Mouse (Mus musculus) macrophage (primary cell): ENCODE results near the gene Abhd4. TPM values are rescaled to one million over a fixed set of nuclear protein-coding genes. Genes with fewer than 3 reads are reported as not detected.
"Not testable (repeated sequence)": the region's sequence is repeated elsewhere in the genome, so short reads cannot be mapped to it uniquely, and the experiment has no call there.

ENCODE experiments used
- H3K27ac ChIP-seq: fragments of 350-480 bp; formaldehyde crosslinking; 2 replicates; pipeline ENCODE4 v1.9.0; 2021
- H3K36me3 ChIP-seq: fragments of 350-480 bp; formaldehyde crosslinking; 2 replicates; pipeline ENCODE4 v1.9.0; 2021; ENCODE audit errors: inconsistent target
- H3K4me3 ChIP-seq: fragments of 350-480 bp; formaldehyde crosslinking; 2 replicates; pipeline ENCODE4 v1.9.0; 2021; ENCODE audit errors: inconsistent target
- H3K79me2 ChIP-seq: fragments of 350-480 bp; formaldehyde crosslinking; 2 replicates; pipeline ENCODE4 v1.9.0; 2021; ENCODE audit errors: inconsistent target
- WGBS: methylation state at CpG from one replicate; pipeline ENCODE4 v1.1.7; 2026; ENCODE audit warnings: inconsistent platforms; ENCODE audit not compliant: missing documents; 5-methylcytosine and 5-hydroxymethylcytosine counted together
- polyA plus RNA-seq: library from polyadenylated mRNA; stranded (reverse); fragments of 250-400 nt; gene quantifications from 3 replicates; pipeline ENCODE4 v1.2.4, GENCODE M21; 2018; ENCODE audit warnings: inconsistent platforms

Gene Abhd4
- polyA plus RNA-seq, 1 experiment from 2014 or later = 69.8 TPM

- no peak overlapping the region for H3K27ac ChIP-seq
- H3K4me3 ChIP-seq = peak overlapping the region; percentile 8; the same call in 1 of the 2 replicates
- 2% methylated on average over 10 of the region's 10 CpGs for WGBS
- no peaks in the 10 kb centered on the region for H3K79me2 ChIP-seq
- no peaks in the 10 kb centered on the region for H3K36me3 ChIP-seq
These were observed 26.0 kb upstream of the Abhd4 start for GRCm38 (mm10) chr14:54227911-54228451.

DNA sequence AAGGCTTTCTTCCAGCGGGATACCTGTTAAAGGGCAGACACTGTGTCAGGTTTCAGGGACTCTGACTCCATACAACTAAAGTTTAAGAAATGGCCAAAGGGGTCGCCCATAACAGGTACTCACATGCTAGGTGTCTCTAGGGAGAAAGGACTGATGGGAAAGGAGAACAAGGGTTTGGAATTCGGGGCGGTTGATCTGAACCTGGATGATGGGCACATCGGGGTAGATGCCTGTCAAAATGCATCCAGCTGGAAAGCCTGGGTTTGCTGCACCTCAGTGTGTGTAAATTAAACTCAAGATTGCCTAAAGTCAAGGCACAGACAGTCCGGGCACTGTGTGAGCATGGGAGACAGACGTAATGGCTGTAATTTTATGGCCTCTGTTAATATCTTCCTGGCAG is 25.5 kb upstream of the Abhd4 start:
- H3K79me2 ChIP-seq = no peaks in the 10 kb centered on the region
- H3K27ac ChIP-seq = no peak overlapping the region
- H3K4me3 ChIP-seq = no peak overlapping the region
- no peaks in the 10 kb centered on the region for H3K36me3 ChIP-seq
- WGBS = 70% methylated on average over 7 of the region's 7 CpGs

DNA sequence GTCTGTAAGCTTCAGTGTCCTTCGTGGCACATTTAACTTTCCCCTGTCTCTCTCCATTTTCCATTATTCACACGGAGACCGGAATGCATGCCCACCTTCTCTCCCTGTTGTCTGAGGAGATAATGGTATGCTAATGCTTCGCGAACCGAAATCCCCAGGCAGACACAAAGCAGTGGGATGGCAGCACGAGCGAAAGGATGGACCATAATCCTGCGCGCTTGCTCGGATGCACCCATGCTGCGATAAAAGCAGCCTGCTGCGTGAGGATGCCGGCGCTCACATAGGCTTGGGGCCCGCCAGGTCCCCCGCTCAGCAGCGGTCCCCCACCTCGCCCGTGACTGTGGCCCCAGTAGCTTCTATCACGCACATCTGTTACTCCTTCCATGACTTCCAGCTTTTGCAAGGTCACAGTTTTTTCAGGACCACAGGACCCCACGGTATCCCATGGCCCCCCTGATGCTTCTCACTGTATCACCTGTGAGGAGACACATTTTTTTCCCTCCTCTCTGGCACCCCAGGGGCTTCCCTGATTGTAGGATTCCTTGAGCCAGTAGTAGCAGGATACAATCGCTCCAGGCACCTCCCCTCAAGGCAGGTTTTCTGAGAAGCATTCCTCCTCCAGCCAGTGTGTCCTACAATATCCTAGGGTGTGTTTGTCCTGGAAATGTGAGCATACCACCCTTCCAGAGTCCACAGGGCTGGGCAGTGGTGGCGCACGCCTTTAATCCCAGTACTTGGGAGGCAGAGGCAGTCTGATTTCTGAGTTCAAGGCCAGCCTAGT is 24.9 kb upstream of the Abhd4 start:
- H3K4me3 ChIP-seq = no peak overlapping the region
- H3K27ac ChIP-seq = no peak overlapping the region
- no peaks in the 10 kb centered on the region for H3K79me2 ChIP-seq
- WGBS = 90% methylated on average over 25 of the region's 25 CpGs
- no peaks in the 10 kb centered on the region for H3K36me3 ChIP-seq

- H3K27ac ChIP-seq, H3K36me3 ChIP-seq, H3K79me2 ChIP-seq, H3K4me3 ChIP-seq: not testable (repeated sequence)
- 100% methylated on average over 1 of the region's 4 CpGs for WGBS
These were observed 24.1 kb upstream of the Abhd4 start for GRCm38 (mm10) chr14:54229849-54230248.

- no peak overlapping the region for H3K27ac ChIP-seq
- H3K4me3 ChIP-seq = no peak overlapping the region
These were observed 23.3 kb upstream of the Abhd4 start for GRCm38 (mm10) chr14:54230638-54231150.

DNA sequence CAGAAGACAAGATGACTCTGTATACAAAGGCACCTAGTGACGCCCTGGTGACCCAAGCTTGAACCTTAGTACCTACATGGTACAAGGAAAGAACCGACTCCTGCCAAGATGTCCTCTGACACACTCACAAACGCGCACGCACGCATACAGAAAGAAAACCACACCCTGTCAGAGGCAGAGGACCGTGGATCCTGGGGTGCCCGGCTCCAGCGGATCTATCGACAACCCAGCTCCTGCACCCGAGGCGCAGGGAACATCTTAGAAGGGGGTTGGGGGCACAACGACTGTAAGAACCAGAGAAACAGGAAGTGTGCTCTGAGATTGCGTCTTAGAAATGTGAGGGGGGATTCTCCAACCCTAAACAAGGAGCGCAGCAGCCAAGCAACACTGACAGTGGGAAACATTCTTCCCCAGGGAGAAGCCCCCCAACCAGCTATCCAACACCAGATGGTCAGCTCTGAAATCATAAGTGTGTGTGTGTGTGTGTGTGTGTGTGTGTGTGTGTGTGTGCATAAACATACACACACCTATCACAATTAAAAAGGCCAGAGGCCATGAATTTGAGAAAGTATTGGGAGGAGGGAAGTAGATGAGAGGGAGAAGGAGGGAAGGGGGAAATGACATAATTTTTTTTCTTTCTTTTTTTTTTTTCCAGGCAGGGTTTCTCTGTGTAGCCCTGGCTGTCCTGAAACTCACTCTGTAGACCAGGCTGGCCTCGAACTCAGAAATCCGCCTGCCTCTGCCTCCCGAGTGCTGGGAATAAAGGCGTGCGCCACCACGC is 22.6 kb upstream of the Abhd4 start:
- WGBS = 38% methylated on average over 21 of the region's 21 CpGs
- Histone ChIP-seq H3K36me3 (no peaks in the 10 kb centered on the region), H3K79me2 (no peaks in the 10 kb centered on the region), H3K27ac (no peak overlapping the region), H3K4me3 (no peak overlapping the region)

More at GRCm38 (mm10) chr14:54230638-54231150, 23.3 kb upstream of the Abhd4 start:
- H3K36me3 ChIP-seq = no peaks in the 10 kb centered on the region
- H3K79me2 ChIP-seq = no peaks in the 10 kb centered on the region
- 59% methylated on average over 14 of the region's 14 CpGs for WGBS

- Histone ChIP-seq H3K79me2 (no peaks in the 10 kb centered on the region; the same call in 1 of the 2 replicates), H3K36me3 (no peaks in the 10 kb centered on the region), H3K27ac (no peak overlapping the region), H3K4me3 (no peak overlapping the region)
- 86% methylated on average over 9 of the region's 9 CpGs for WGBS
These were observed 21.8 kb upstream of the Abhd4 start for GRCm38 (mm10) chr14:54232143-54232542.

GRCm38 (mm10) chr14:54232811-54233558 is 21.0 kb upstream of the Abhd4 start:
- Histone ChIP-seq H3K4me3 (no peak overlapping the region), H3K36me3 (no peaks in the 10 kb centered on the region), H3K79me2 (no peaks in the 10 kb centered on the region; the same call in 1 of the 2 replicates), H3K27ac (no peak overlapping the region)
- 7% methylated on average over 9 of the region's 9 CpGs for WGBS

DNA sequence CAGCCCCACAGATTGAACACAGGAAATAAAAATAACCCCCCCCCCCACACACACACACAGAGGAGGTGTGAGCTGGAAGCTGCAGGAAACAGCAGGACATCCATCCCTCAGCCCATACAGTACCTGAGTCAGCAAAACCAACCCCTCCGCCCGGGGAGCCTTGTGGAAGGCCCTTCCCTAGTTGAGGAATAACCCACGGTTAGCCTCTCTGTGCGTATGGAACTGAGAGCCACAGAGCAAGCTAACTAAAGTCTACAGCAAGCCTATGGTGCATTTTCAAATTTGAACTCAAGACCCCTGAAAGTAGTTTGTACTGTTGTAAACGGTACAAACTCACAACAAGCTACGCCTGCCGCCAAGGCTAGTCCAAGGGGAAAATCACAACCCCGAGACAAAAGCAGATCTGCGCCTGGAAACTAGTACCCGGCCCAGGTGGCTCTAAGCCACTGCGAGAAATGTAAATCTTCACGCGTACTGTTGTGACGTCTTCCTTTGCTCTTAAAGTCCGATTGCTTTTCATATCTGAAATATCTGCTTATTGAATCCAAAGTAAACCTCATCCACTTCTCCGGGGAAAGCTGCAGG is 20.3 kb upstream of the Abhd4 start:
- H3K4me3 ChIP-seq = no peak overlapping the region
- no peaks in the 10 kb centered on the region for H3K36me3 ChIP-seq
- peaks cover 1% of the 10 kb centered on the region; the same call in 1 of the 2 replicates for H3K79me2 ChIP-seq
- no peak overlapping the region for H3K27ac ChIP-seq
- 55% methylated on average over 16 of the region's 16 CpGs for WGBS

GRCm38 (mm10) chr14:54234231-54235040 is 19.6 kb upstream of the Abhd4 start:
- WGBS = 93% methylated on average over 19 of the region's 20 CpGs
- peaks cover 4% of the 10 kb centered on the region; the same call in 1 of the 2 replicates for H3K79me2 ChIP-seq
- no peaks in the 10 kb centered on the region for H3K36me3 ChIP-seq
- H3K27ac ChIP-seq = no peak overlapping the region
- H3K4me3 ChIP-seq = no peak overlapping the region

DNA sequence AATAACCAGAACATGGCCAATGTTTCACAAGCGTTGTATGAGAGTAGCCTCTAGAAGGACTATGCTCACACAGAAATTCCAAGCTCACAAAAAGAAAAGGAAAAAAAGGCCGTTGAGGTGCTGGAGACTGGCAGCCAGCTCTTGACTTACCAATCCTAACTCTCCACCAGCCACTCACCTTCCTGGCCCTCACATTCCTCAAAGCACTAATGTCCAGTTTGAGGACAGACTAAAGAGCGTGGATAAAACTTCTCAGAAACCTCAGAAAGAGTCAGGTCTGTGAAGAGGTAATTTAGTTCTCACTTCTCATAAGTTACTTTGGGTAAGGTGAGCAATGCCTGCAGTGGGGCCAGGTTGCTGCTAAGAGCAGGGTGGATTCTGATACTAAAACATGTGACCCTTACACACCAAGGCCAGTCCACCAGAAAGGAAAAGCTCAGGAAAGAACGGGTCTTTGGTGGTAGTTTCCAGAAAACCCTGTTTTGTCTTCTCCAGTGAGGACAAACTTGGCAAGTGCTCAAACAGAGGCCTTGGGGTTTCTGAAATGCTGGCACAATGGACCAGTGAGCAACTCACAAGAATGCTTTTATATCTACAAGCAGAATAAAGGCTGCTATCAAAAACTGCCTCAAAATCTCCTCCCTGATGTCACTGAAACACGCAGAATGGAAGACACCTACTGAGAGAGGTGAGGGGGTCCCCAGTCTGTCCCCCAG is 18.0 kb upstream of the Abhd4 start:
- WGBS = 97% methylated on average over 5 of the region's 5 CpGs
- Histone ChIP-seq H3K79me2 (peaks cover 4% of the 10 kb centered on the region; the same call in 1 of the 2 replicates), H3K36me3 (peaks cover 6% of the 10 kb centered on the region; the same call in 1 of the 2 replicates), H3K27ac (no peak overlapping the region), H3K4me3 (no peak overlapping the region)

DNA sequence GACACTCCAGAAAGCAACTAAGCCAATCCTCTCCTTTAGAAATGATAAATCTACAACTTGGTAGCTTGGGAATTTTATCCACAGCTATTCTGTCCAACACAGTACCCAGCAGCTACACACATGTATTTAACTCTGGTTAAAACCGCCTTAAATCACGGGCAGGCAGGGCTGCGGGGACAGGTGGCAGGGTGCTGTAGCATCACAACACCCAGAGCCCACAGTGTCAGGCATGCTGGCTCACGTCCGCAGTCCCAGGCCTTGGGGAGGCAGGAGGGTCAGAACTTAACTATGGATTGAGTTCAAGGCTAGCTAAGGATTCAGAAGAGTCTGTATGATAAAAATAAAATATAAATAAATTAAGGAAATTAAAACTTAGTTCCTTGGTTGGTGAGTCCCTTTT is 17.1 kb upstream of the Abhd4 start:
- H3K4me3 ChIP-seq = no peak overlapping the region
- H3K36me3 ChIP-seq = peaks cover 15% of the 10 kb centered on the region
- 96% methylated on average over 5 of the region's 5 CpGs for WGBS
- H3K27ac ChIP-seq = no peak overlapping the region
- peaks cover 4% of the 10 kb centered on the region; the same call in 1 of the 2 replicates for H3K79me2 ChIP-seq
